Mouse (Mus musculus) hindbrain, postnatal 0 days (tissue): ENCODE measurements around the gene Phf21a. TPM values are rescaled to one million over a fixed set of nuclear protein-coding genes. Genes with fewer than 3 reads are reported as not detected.

ENCODE experiments used
- ATAC-seq: fragments of 200-750 bp; cut with Nextera tagmentation; 2 replicates; pipeline ENCODE4 v1.8.0; 2017; ENCODE audit warnings: mild to moderate bottlenecking, moderate TSS enrichment, moderate library complexity
- DNase-seq: peaks from one replicate; pipeline ENCODE4 v3.0.0-alpha.2; 2015; ENCODE audit warnings: low spot score
- H3K27ac ChIP-seq: fragments of 300-500 bp; sonication (generic); 2 replicates; pipeline ENCODE4 v1.5.1; 2014; ENCODE audit warnings: mild to moderate bottlenecking
- H3K27me3 ChIP-seq: fragments of 300-500 bp; sonication (generic); 2 replicates; pipeline ENCODE4 v1.6.1; 2014; ENCODE audit warnings: low read length, mixed read lengths; ENCODE audit not compliant: insufficient read depth
- H3K36me3 ChIP-seq: fragments of 300-500 bp; sonication (generic); 2 replicates; pipeline ENCODE4 v1.6.1; 2014; ENCODE audit warnings: low read length, mixed read lengths; ENCODE audit not compliant: insufficient read depth
- H3K4me1 ChIP-seq: fragments of 300-500 bp; sonication (generic); 2 replicates; pipeline ENCODE4 v1.6.1; 2014; ENCODE audit warnings: antibody characterized with exemption, low read length, mixed read lengths; ENCODE audit not compliant: insufficient read depth
- H3K4me2 ChIP-seq: fragments of 300-500 bp; sonication (generic); 2 replicates; pipeline ENCODE4 v1.6.1; 2014; ENCODE audit warnings: low read depth, mild to moderate bottlenecking, low read length, moderate library complexity, mixed read lengths
- H3K4me3 ChIP-seq: fragments of 300-500 bp; sonication (generic); 2 replicates; pipeline ENCODE4 v1.5.1; 2014; ENCODE audit warnings: low read length
- H3K9ac ChIP-seq: fragments of 300-500 bp; sonication (generic); replicated peaks from 2 replicates; pipeline ENCODE4 v1.6.1; 2014; ENCODE audit warnings: mild to moderate bottlenecking, low read length, moderate library complexity, mixed read lengths
- H3K9me3 ChIP-seq: fragments of 300-500 bp; sonication (generic); 2 replicates; pipeline ENCODE4 v1.6.1; 2016; ENCODE audit warnings: low read length, mixed read lengths
- CTCF ChIP-seq: IDR thresholded peaks from 2 replicates; pipeline ENCODE4 v1.5.1; 2016; ENCODE audit warnings: antibody characterized with exemption, control low read depth, low read depth
- WGBS: fragments of 180-500 bp; shearing (Covaris S2); extraction: QIAGEN DNeasy Blood & Tissue Kit; methylation state at CpG from one replicate; pipeline ENCODE4 v1.1.7; 2014; 5-methylcytosine and 5-hydroxymethylcytosine counted together
- polyA plus RNA-seq: library from polyadenylated mRNA; unstranded; fragments of >200 nt; fragmentation: Nextera tagmentation; extraction: Ambion mirVana; gene quantifications from 2 replicates; pipeline ENCODE4 v1.2.1, GENCODE M21; 2015
- total RNA-seq: library from RNA; depleted of rRNA; stranded (reverse); fragments of >200 nt; gene quantifications from 2 replicates; pipeline ENCODE4 v1.2.3, GENCODE M21; 2014

Gene Phf21a
- total and polyA plus RNA-seq, 2 experiments from 2014 or later = 26.6 to 109 TPM

DNA sequence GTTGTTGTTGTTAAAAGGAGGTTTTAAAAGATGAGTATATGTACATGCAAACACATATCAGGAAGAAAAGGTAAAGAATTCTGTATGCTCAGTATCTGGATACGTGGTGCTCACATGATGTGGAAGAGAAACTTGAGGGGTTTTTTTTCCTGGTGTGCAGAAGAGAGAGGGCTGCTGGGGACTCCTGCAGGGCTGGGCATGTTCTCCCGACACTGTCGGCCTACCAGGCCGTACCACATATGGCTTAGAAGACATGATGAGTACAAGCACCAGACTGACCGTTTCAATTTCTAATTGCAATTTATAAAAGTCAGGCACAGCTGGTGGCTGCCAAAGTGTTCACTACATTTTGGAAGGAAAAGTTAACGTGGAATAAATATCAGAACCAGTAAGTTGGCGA lies 232.8 kb downstream of the Phf21a start:
- Histone ChIP-seq H3K9ac (no peak overlapping the region), H3K4me3 (no peak overlapping the region), H3K27ac (no peak overlapping the region), H3K27me3 (no peaks in the 10 kb centered on the region), H3K36me3 (peaks cover 7% of the 10 kb centered on the region; the same call in 1 of the 2 replicates), H3K4me2 (no peak overlapping the region), H3K9me3 (no peaks in the 10 kb centered on the region), H3K4me1 (no peaks in the 10 kb centered on the region)
- DNase-seq (no peak), ATAC-seq (no peak)
- no peak for TF ChIP-seq CTCF
- whole genome bisulfite sequencing = 77% methylated on average over 7 of the region's 7 CpGs

DNA sequence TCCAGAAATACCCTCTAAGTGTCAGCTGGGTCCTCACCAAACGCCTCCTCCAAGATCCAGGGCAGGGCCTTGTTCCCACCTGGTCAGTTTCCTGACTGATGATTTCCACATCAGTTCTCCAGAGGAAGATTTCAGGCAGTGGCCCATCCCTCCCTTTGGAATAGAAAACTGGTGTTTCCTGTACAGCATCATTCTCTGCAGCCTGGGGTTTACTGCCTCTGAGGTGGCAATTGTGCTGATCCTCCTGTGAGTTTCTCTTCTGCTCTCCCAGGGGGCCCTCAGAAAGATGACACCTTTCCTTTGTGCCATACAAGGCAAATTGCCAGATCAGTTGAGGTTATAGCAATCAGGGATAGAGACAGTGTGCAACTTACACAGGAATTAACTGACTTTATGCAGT lies 233.3 kb downstream of the Phf21a start:
- H3K4me3 ChIP-seq = no peak overlapping the region
- H3K27ac ChIP-seq = no peak overlapping the region
- ATAC-seq = no peak
- H3K4me1 ChIP-seq = no peaks in the 10 kb centered on the region
- WGBS = 96% methylated on average over 1 of the region's 1 CpGs
- no peak overlapping the region for H3K9ac ChIP-seq
- H3K36me3 ChIP-seq = peaks cover 7% of the 10 kb centered on the region; the same call in 1 of the 2 replicates
- DNase-seq = no peak
- no peak overlapping the region for H3K4me2 ChIP-seq
- no peak for TF ChIP-seq CTCF
- no peaks in the 10 kb centered on the region for H3K27me3 ChIP-seq
- no peaks in the 10 kb centered on the region for H3K9me3 ChIP-seq

DNA sequence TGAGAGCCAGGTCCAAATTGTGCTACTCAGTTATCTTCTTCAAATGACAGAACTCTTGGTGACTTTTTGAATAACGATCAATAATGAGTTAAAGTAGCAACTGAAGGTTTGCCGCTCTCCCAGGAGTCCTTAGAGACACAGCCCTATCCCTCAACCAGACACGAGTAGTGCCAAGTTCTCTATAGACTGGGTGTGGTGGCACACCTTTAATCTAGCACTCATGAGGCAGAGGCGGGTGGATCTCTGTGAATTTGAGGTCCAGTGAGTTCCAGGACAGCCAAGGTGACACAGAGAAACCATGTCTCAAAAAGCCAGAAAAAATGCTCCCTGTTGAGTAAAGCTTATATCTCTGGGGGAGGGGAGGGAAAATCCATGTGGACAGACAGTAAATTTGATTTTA lies 234.7 kb downstream of the Phf21a start:
- no peak overlapping the region for H3K4me3 ChIP-seq
- peaks cover 13% of the 10 kb centered on the region; the same call in 1 of the 2 replicates for H3K36me3 ChIP-seq
- no peak overlapping the region for H3K9ac ChIP-seq
- no peaks in the 10 kb centered on the region for H3K4me1 ChIP-seq
- DNase-seq = no peak
- no peak overlapping the region for H3K4me2 ChIP-seq
- H3K27ac ChIP-seq = no peak overlapping the region
- no peak for TF ChIP-seq CTCF
- 92% methylated on average over 4 of the region's 4 CpGs for WGBS
- no peaks in the 10 kb centered on the region for H3K9me3 ChIP-seq
- H3K27me3 ChIP-seq = no peaks in the 10 kb centered on the region
- no peak for ATAC-seq

GRCm38 (mm10) chr2:92328206-92328605 lies 235.3 kb downstream of the Phf21a start:
- no peaks in the 10 kb centered on the region for H3K27me3 ChIP-seq
- DNase-seq (no peak), ATAC-seq (no peak)
- H3K27ac ChIP-seq = no peak overlapping the region
- H3K4me2 ChIP-seq = no peak overlapping the region
- no peak overlapping the region for H3K4me3 ChIP-seq
- no peak overlapping the region for H3K9ac ChIP-seq
- 95% methylated on average over 8 of the region's 8 CpGs for WGBS
- peaks cover 16% of the 10 kb centered on the region; the same call in 1 of the 2 replicates for H3K36me3 ChIP-seq
- no peaks in the 10 kb centered on the region for H3K9me3 ChIP-seq
- no peak for TF ChIP-seq CTCF
- H3K4me1 ChIP-seq = no peaks in the 10 kb centered on the region

GRCm38 (mm10) chr2:92330840-92331239 lies 237.9 kb downstream of the Phf21a start:
- Histone ChIP-seq H3K27ac (no peak overlapping the region), H3K4me3 (no peak overlapping the region), H3K9me3 (no peaks in the 10 kb centered on the region), H3K9ac (no peak overlapping the region), H3K4me2 (no peak overlapping the region), H3K27me3 (no peaks in the 10 kb centered on the region), H3K36me3 (peaks cover 20% of the 10 kb centered on the region; the same call in 1 of the 2 replicates), H3K4me1 (no peaks in the 10 kb centered on the region)
- WGBS = 47% methylated on average over 2 of the region's 2 CpGs
- DNase-seq (peak; percentile 84), ATAC-seq (0 out of 2 replicates have a peak, but pooled peaks have one; percentile 56)
- TF ChIP-seq CTCF = peak; percentile 70

DNA sequence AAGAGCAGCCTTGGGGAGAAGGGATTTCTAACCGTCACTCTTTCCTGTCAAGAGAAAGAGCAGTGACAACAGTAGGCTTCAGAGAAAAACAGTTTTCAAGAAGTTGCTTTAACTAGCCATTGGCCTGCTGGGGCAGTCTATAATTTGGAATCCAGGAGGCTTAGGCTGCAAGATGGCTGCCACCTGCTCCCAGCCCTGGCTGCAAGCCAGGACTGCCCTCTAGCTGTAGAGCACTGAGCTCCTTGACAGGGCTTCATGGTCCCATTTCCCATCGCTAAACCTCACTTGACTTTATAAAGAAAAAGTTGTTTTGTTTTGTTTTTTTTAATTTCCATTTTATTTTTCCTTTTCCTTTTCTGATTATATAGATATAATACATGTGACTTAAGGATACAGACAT lies 238.5 kb downstream of the Phf21a start:
- Histone ChIP-seq H3K36me3 (peaks cover 20% of the 10 kb centered on the region; the same call in 1 of the 2 replicates), H3K4me3 (no peak overlapping the region), H3K9me3 (no peaks in the 10 kb centered on the region), H3K9ac (no peak overlapping the region), H3K4me1 (no peaks in the 10 kb centered on the region), H3K4me2 (no peak overlapping the region), H3K27ac (no peak overlapping the region), H3K27me3 (no peaks in the 10 kb centered on the region)
- peak; percentile 66 for TF ChIP-seq CTCF
- peak; percentile 86 for DNase-seq
- ATAC-seq = no peak
- 63% methylated on average over 2 of the region's 2 CpGs for WGBS

DNA sequence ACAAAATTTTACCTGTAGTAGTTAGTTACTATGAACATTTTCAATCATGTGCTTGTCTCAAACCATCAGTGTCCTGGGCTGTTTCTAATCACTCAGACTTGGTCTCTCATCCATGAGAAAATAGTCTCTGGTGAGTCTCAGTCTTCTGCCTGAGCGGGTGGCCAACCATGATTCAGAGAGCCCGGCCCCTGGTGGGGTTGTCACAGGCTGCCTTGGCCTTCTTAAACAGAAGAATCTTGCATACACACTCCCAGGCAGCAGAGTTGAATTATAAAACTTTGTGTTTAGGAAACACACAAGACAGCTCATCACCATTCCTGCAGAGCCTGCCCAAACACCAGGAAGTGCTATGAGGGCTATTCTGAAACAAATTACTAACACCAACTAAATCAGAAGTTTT lies 239.0 kb downstream of the Phf21a start:
- no peak overlapping the region for H3K4me2 ChIP-seq
- H3K27me3 ChIP-seq = no peaks in the 10 kb centered on the region
- H3K9ac ChIP-seq = no peak overlapping the region
- 86% methylated on average over 2 of the region's 2 CpGs for WGBS
- H3K4me3 ChIP-seq = no peak overlapping the region
- DNase-seq = no peak
- no peaks in the 10 kb centered on the region for H3K9me3 ChIP-seq
- H3K4me1 ChIP-seq = no peaks in the 10 kb centered on the region
- TF ChIP-seq CTCF = no peak
- H3K36me3 ChIP-seq = peaks cover 20% of the 10 kb centered on the region; the same call in 1 of the 2 replicates
- ATAC-seq = no peak
- no peak overlapping the region for H3K27ac ChIP-seq
